9 mouse cellular contexts compared by ENCODE assay signal in the genomic region with DNA sequence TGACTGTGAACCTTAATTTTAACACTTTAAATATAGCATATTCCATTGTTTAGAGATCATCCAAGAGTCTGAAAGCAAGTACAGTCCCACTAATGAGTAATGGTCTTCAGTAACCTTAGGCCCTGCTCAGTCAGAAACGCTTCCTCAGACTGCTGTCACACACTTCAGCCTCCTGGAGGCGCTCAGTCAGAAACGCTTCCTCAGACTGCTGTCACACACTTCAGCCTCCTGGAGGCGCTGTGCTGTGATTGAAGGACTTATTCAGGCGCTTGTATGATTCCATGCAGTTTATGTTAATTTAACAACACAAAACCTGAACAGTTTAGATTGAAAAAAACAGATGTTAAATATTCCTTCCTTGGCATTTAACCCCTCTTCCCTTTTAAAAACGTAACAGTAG. TPM values are rescaled to one million over a fixed set of nuclear protein-coding genes. Genes with fewer than 3 reads are reported as not detected.
DNase-seq lines count a peak whose midpoint lies in the region; ATAC-seq and TF ChIP-seq lines count a peak whose summit lies in the region.
"Had no signal": no experiment of that assay in that cellular context is flagged by ENCODE, and none has a peak within 500 bp of the region (broad histone marks: within the 10 kb centered on the region; RNA-seq: fewer than 3 reads in every experiment).

No protein-coding gene starts in this region.

- no peaks in the 10 kb centered on the region for H3K9me3 ChIP-seq in limb, embryonic 10.5 days (replicated peaks)
- H3K9me3 ChIP-seq: midbrain, embryonic 12.5 days had no signal

- no peak overlapping the region for H3K4me3 ChIP-seq in liver, adult 2 months (ENCODE audit: insufficient read depth, low read depth, low read length)
- no peak overlapping the region for H3K4me3 ChIP-seq in limb, embryonic 10.5 days
- H3K4me3 ChIP-seq: midbrain, embryonic 12.5 days had no signal

- ATAC-seq in CD4-positive, CD25-positive, alpha-beta regulatory T cell, adult 4 months, result peak; percentile 60
- peak; percentile 97 for ATAC-seq in megakaryocyte progenitor cell, adult 5-6 weeks (replicated peaks; ENCODE audit: poor library complexity)

- 88% methylated on average over 6 of the region's 6 CpGs for WGBS in liver, adult 2 months
- WGBS in limb, embryonic 10.5 days, result 75% methylated on average over 6 of the region's 6 CpGs

- no peaks in the 10 kb centered on the region for H3K27me3 ChIP-seq in liver, adult 2 months (ENCODE audit: control insufficient read depth, insufficient read depth, low read length)
- H3K27me3 ChIP-seq in limb, embryonic 10.5 days (ENCODE audit: low read depth, poor library complexity, severe bottlenecking), result no peaks in the 10 kb centered on the region
- H3K27me3 ChIP-seq: midbrain, embryonic 12.5 days had no signal

- no peak for TF ChIP-seq POLR2A in liver, adult 2 months (IDR thresholded peaks at IDR 0.05; ENCODE audit: extremely low read depth, insufficient read depth, low read length)

- H3K79me2 ChIP-seq in liver, adult 2 months (ENCODE audit: control insufficient read depth, insufficient read depth, low read length), result no peaks in the 10 kb centered on the region

- no peak overlapping the region for H3K9ac ChIP-seq in liver, adult 2 months (ENCODE audit: low read depth, low read length)
- H3K9ac ChIP-seq: midbrain, embryonic 12.5 days had no signal

- no peak overlapping the region for H3K27ac ChIP-seq in liver, adult 2 months (replicated peaks; ENCODE audit: insufficient read depth, low read depth, low read length)
- no peak overlapping the region for H3K27ac ChIP-seq in limb, embryonic 10.5 days
- H3K27ac ChIP-seq: midbrain, embryonic 12.5 days had no signal

- H3K36me3 ChIP-seq in liver, adult 2 months (ENCODE audit: control insufficient read depth, insufficient read depth, low read length), result peaks cover 44% of the 10 kb centered on the region
- peaks cover 98% of the 10 kb centered on the region for H3K36me3 ChIP-seq in limb, embryonic 10.5 days

- TF ChIP-seq CTCF in liver, adult 2 months (IDR thresholded peaks at IDR 0.05; ENCODE audit: low read depth, low read length), result peak; percentile 35

- DNase-seq in liver, adult 2 months (ENCODE audit: extremely low read depth, low read depth, low spot score), result no peak
- DNase-seq in liver, result no peak
- peak; percentile 86 for DNase-seq in R1 (ENCODE audit: low read depth, low spot score)
- DNase-seq in layer of hippocampus, adult 11-12 months (ENCODE audit: low spot score), result no peak
- DNase-seq in limb, embryonic 10.5 days (ENCODE audit: low spot score), result no peak
- no peak for DNase-seq in neural tube, embryonic 10.5 days (ENCODE audit: extremely low spot score, low spot score)

- H3K4me1 ChIP-seq in liver, adult 2 months (ENCODE audit: control insufficient read depth, insufficient read depth, low read length), result no peaks in the 10 kb centered on the region
- no peaks in the 10 kb centered on the region for H3K4me1 ChIP-seq in limb, embryonic 10.5 days
- H3K4me1 ChIP-seq: midbrain, embryonic 12.5 days had no signal

RNA-seq across cellular contexts. Expression of a gene that starts 6.0 kb away (rescaled TPM):
- 0.83 TPM in 1 of 2 replicates, not detected in the other for total RNA-seq in liver, adult 2 months (2014; rRNA removed)
- 1.5 and 4.0 TPM in 2 replicates for polyA plus RNA-seq in liver, adult 2 months (2012; rRNA removed)
- polyA plus RNA-seq in CD4-positive, CD25-positive, alpha-beta regulatory T cell, adult 4 months (2017; shearing (Covaris generic)), result not detected
- total RNA-seq in megakaryocyte progenitor cell, adult 5-6 weeks (2015), result not detected in 2 replicates
- total RNA-seq in megakaryocyte progenitor cell, adult 5-6 weeks (2017), result 1.8 TPM in 1 of 2 replicates, not detected in the other
- polyA plus RNA-seq in limb, embryonic 10.5 days (2016; fragmentation: Nextera tagmentation; extraction: Ambion mirVana), result not detected in 2 replicates

RNA-seq across cellular contexts. Expression of a gene that starts 16.5 kb away (rescaled TPM):
- total RNA-seq in liver, adult 2 months (2014; rRNA removed), result 10.9 and 13.6 TPM in 2 replicates
- 2.7 and 4.0 TPM in 2 replicates for polyA plus RNA-seq in liver, adult 2 months (2012; rRNA removed)
- polyA plus RNA-seq in CD4-positive, CD25-positive, alpha-beta regulatory T cell, adult 4 months (2017; shearing (Covaris generic)), result 100 to 1,000 TPM; 117 to 139 TPM
- 67.3 and 125 TPM in 2 replicates for total RNA-seq in megakaryocyte progenitor cell, adult 5-6 weeks (2015)
- 75.5 and 98.4 TPM in 2 replicates for total RNA-seq in megakaryocyte progenitor cell, adult 5-6 weeks (2017)
- polyA plus RNA-seq in limb, embryonic 10.5 days (2016; fragmentation: Nextera tagmentation; extraction: Ambion mirVana), result 174 and 235 TPM in 2 replicates

RNA-seq across cellular contexts. Expression of a gene that starts 17.7 kb away (rescaled TPM):
- 10.1 and 10.2 TPM in 2 replicates for total RNA-seq in liver, adult 2 months (2014; rRNA removed)
- 7.6 and 7.8 TPM in 2 replicates for polyA plus RNA-seq in liver, adult 2 months (2012; rRNA removed)
- polyA plus RNA-seq in CD4-positive, CD25-positive, alpha-beta regulatory T cell, adult 4 months (2017; shearing (Covaris generic)), result 10 to 100 TPM; 41.0 to 43.8 TPM
- 27.1 and 45.4 TPM in 2 replicates for total RNA-seq in megakaryocyte progenitor cell, adult 5-6 weeks (2015)
- 25.6 and 45.9 TPM in 2 replicates for total RNA-seq in megakaryocyte progenitor cell, adult 5-6 weeks (2017)
- 23.9 and 25.2 TPM in 2 replicates for polyA plus RNA-seq in limb, embryonic 10.5 days (2016; fragmentation: Nextera tagmentation; extraction: Ambion mirVana)

RNA-seq across cellular contexts. Expression of a gene that starts 23.5 kb away (rescaled TPM):
- 96.5 and 102 TPM in 2 replicates for total RNA-seq in liver, adult 2 months (2014; rRNA removed)
- polyA plus RNA-seq in liver, adult 2 months (2012; rRNA removed), result 60.4 and 74.6 TPM in 2 replicates
- 10 to 100 TPM in 1 of 2 experiments, 1 to 10 TPM in 1; 8.5 to 10.4 TPM for polyA plus RNA-seq in CD4-positive, CD25-positive, alpha-beta regulatory T cell, adult 4 months (2017; shearing (Covaris generic))
- total RNA-seq in megakaryocyte progenitor cell, adult 5-6 weeks (2015), result 33.1 and 40.5 TPM in 2 replicates
- 65.6 and 88.1 TPM in 2 replicates for total RNA-seq in megakaryocyte progenitor cell, adult 5-6 weeks (2017)
- 50.6 and 59.5 TPM in 2 replicates for polyA plus RNA-seq in limb, embryonic 10.5 days (2016; fragmentation: Nextera tagmentation; extraction: Ambion mirVana)

RNA-seq across cellular contexts. Expression of a gene that starts 49.4 kb away (rescaled TPM):
- total RNA-seq in liver, adult 2 months (2014; rRNA removed), result 12.6 and 18.5 TPM in 2 replicates
- 25.9 and 37.9 TPM in 2 replicates for polyA plus RNA-seq in liver, adult 2 months (2012; rRNA removed)
- 100 to 1,000 TPM; 319 to 477 TPM for polyA plus RNA-seq in CD4-positive, CD25-positive, alpha-beta regulatory T cell, adult 4 months (2017; shearing (Covaris generic))
- total RNA-seq in megakaryocyte progenitor cell, adult 5-6 weeks (2015), result 520 and 538 TPM in 2 replicates
- total RNA-seq in megakaryocyte progenitor cell, adult 5-6 weeks (2017), result 60.0 and 69.9 TPM in 2 replicates
- polyA plus RNA-seq in limb, embryonic 10.5 days (2016; fragmentation: Nextera tagmentation; extraction: Ambion mirVana), result 932 and 987 TPM in 2 replicates

Comparison
In these comparisons a context has a peak if more than half of its experiments do, and no peak if none do; other contexts are left out.
1. RNA of a gene that starts 16.5 kb away (polyA plus RNA-seq): 174 to 235 TPM in limb, embryonic 10.5 days and 117 to 139 TPM in CD4-positive, CD25-positive, alpha-beta regulatory T cell, adult 4 months; 2.7 to 4.0 TPM in liver, adult 2 months; every median in the first group is over 10 times any median in the second.